Mouse (Mus musculus) heart, embryonic 10.5 days (tissue): ENCODE measurements around the gene Stx18. TPM values are rescaled to one million over a fixed set of nuclear protein-coding genes. Genes with fewer than 3 reads are reported as not detected.

Experiments used
- DNase-seq: peaks from one replicate; pipeline ENCODE4 v3.0.0-alpha.2; 2017; ENCODE audit warnings: low spot score
- H3K27ac ChIP-seq: fragments of 300-500 bp; sonication (generic); 2 replicates; pipeline ENCODE4 v1.5.1; 2016; ENCODE audit warnings: mild to moderate bottlenecking
- H3K27me3 ChIP-seq: fragments of 300-500 bp; sonication (generic); 2 replicates; pipeline ENCODE4 v1.6.1; 2016; ENCODE audit warnings: mild to moderate bottlenecking; ENCODE audit not compliant: poor library complexity, insufficient read depth, severe bottlenecking
- H3K36me3 ChIP-seq: fragments of 300-500 bp; sonication (generic); 2 replicates; pipeline ENCODE4 v1.6.1; 2016; ENCODE audit warnings: mild to moderate bottlenecking, moderate library complexity
- H3K4me1 ChIP-seq: fragments of 300-500 bp; sonication (generic); 2 replicates; pipeline ENCODE4 v1.6.1; 2016; ENCODE audit warnings: mild to moderate bottlenecking
- H3K4me3 ChIP-seq: fragments of 300-500 bp; sonication (generic); 2 replicates; pipeline ENCODE4 v1.5.1; 2016; ENCODE audit warnings: mild to moderate bottlenecking, moderate library complexity
- H3K9me3 ChIP-seq: fragments of 300-500 bp; sonication (generic); 2 replicates; pipeline ENCODE4 v1.6.1; 2016; ENCODE audit warnings: mild to moderate bottlenecking, moderate library complexity
- WGBS: fragments of 180-500 bp; shearing (Covaris S2); methylation state at CpG from one replicate; pipeline ENCODE4 v1.1.7; 2016; 5-methylcytosine and 5-hydroxymethylcytosine counted together
- polyA plus RNA-seq: library from polyadenylated mRNA; unstranded; fragments of >200 nt; fragmentation: Nextera tagmentation; extraction: Ambion mirVana; gene quantifications from 2 replicates; pipeline ENCODE4 v1.2.1, GENCODE M21; 2016

The Stx18 gene
- polyA plus RNA-seq, 1 experiment from 2014 or later = 43.0 TPM

DNA sequence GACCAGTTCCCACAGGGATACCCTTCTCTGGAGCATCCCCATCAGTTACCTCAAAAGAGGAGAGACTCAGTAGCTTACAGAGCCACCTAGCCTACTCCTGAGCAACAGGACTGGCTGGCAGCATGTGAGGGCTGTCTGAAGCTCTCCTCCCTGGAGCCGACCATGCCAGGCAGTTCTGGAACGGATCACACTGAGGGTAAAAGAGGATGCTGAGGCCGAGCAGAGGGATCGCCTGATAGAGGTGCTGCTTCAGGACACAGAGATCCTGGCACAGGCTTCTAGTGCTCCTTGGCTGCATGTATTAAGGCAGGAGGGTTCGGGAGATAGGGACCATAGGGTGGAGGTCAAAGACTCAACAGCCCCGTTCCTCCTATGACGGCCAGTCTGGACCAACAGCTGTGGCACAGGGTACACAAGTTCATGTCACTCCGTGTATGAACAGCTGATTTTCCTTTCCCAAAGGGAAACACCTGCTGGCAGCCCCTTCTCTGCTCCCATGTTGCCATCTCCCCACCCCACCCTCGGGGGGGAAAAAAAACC lies 119.0 kb downstream of the Stx18 start:
- WGBS = 69% methylated on average over 9 of the region's 9 CpGs
- H3K36me3 ChIP-seq = peaks cover 14% of the 10 kb centered on the region
- peaks cover 9% of the 10 kb centered on the region for H3K4me1 ChIP-seq
- DNase-seq = no peak
- H3K4me3 ChIP-seq = no peak overlapping the region
- H3K27me3 ChIP-seq = peaks cover 67% of the 10 kb centered on the region
- no peaks in the 10 kb centered on the region for H3K9me3 ChIP-seq
- no peak overlapping the region for H3K27ac ChIP-seq

DNA sequence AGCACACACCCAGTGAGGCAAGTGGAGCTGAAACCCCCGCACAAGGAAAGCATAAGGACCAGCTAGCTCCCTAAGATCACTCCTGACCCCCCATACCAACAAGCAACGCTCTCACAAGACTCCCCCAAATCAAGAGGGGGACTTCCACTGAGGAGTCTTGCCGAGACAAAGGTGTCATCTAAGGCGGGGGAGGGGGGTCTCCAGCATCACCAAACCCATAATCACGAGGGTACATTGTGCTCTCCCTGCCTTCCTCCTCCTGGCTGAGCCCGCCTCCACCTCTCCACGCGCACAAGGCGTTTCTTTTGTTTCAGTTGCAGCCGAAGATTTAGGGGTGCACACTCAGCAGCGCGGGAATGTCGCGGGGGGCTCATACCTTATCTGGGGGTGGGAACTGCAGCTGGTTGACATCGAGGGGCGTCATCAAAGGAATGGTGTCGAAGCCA lies 120.0 kb downstream of the Stx18 start:
- peaks cover 14% of the 10 kb centered on the region for H3K36me3 ChIP-seq
- H3K4me3 ChIP-seq = peak overlapping the region; percentile 78
- peaks cover 77% of the 10 kb centered on the region for H3K27me3 ChIP-seq
- 8% methylated on average over 17 of the region's 17 CpGs for WGBS
- DNase-seq = no peak
- H3K27ac ChIP-seq = peak overlapping the region; percentile 82
- H3K9me3 ChIP-seq = no peaks in the 10 kb centered on the region
- H3K4me1 ChIP-seq = peaks cover 9% of the 10 kb centered on the region

DNA sequence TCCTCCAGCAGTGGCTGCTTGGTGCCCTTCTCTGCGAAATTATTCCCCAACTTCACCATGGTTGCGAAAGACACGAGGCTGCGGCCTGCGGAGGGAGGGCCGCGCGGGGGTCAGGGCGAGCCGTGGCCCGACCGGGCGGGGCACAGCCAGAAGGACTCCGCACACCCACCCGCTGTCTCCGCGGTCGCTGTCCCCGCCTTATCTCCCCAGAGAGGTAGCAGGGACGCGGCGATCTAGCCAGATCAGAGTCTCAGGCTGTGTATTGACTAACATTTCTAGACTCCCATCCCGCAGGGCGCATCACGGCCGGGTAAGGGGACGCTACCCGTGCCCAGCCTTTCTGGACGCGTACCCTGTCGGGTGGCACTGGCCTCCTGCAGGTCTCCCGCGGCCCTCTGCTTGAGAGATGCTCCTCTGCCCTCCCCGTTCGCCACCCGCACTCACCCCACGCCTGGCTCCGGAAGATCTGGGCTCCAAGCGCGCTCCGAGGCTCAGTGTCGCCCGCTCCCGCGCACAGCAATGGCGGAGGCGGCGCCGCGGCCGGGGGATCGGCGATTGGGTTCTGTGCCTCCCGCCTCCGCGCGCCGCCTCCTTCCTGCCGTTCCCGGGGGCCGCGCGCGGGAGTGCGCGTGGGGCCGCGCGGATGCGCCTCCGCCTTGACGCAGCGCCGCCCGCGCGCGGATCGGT lies 120.5 kb downstream of the Stx18 start:
- peaks cover 10% of the 10 kb centered on the region for H3K36me3 ChIP-seq
- under 1% methylated on average over 78 of the region's 79 CpGs for WGBS
- peak overlapping the region; percentile 78 for H3K4me3 ChIP-seq
- H3K9me3 ChIP-seq = no peaks in the 10 kb centered on the region
- peaks cover 83% of the 10 kb centered on the region for H3K27me3 ChIP-seq
- H3K27ac ChIP-seq = peak overlapping the region; percentile 82
- DNase-seq = no peak
- peaks cover 9% of the 10 kb centered on the region for H3K4me1 ChIP-seq

- H3K4me1 ChIP-seq = peaks cover 9% of the 10 kb centered on the region
- H3K36me3 ChIP-seq = peaks cover 3% of the 10 kb centered on the region
- WGBS = 8% methylated on average over 35 of the region's 35 CpGs
- DNase-seq = no peak
- peak within 1 kb of the TSS; percentile 78 for H3K4me3 ChIP-seq
- H3K9me3 ChIP-seq = no peaks in the 10 kb centered on the region
- peak within 1 kb of the TSS; percentile 82 for H3K27ac ChIP-seq
- H3K27me3 ChIP-seq = peaks cover 90% of the 10 kb centered on the region
Observed at GRCm38 (mm10) chr5:38159634-38160413, 121.3 kb downstream of the Stx18 start, which contains the start of gene Nsg1. Gene Nsg1, minus strand, starts transcription at chr5:38159907.

- no peak overlapping the region for H3K4me3 ChIP-seq
- peaks cover 20% of the 10 kb centered on the region; the same call in 1 of the 2 replicates for H3K27me3 ChIP-seq
- no peak for DNase-seq
- H3K4me1 ChIP-seq = peaks cover 9% of the 10 kb centered on the region; the same call in 1 of the 2 replicates
- 0 out of 2 replicates have a peak, but pooled peaks cover 2% of the 10 kb centered on the region for H3K9me3 ChIP-seq
- no peak overlapping the region for H3K27ac ChIP-seq
- 77% methylated on average over 11 of the region's 11 CpGs for WGBS
- no peaks in the 10 kb centered on the region for H3K36me3 ChIP-seq
Observed at GRCm38 (mm10) chr5:38168497-38168896, 130.0 kb downstream of the Stx18 start.

DNA sequence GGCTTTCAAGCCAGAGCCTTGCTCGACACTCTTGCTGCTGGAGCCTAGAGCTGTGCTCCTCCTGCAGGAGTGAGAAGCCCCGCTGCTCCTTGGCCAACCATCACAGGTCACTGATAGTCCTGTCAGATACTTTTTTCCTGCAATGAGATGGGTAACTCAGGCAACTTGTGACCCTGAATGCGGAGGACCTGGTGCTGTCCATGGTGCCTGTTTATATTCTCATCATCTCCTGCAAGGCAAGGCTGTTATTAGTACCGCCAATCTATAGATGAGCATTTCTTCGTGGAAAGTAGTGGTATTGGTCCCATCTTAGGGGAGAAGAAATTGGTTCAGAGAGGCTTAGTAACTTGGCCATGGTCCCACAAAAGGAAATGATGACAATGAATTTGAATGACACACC lies 135.2 kb downstream of the Stx18 start:
- Histone ChIP-seq H3K9me3 (0 out of 2 replicates have a peak, but pooled peaks cover 2% of the 10 kb centered on the region), H3K27ac (no peak overlapping the region), H3K36me3 (no peaks in the 10 kb centered on the region), H3K27me3 (peaks cover 14% of the 10 kb centered on the region), H3K4me1 (no peaks in the 10 kb centered on the region), H3K4me3 (no peak overlapping the region)
- DNase-seq = no peak
- 41% methylated on average over 5 of the region's 5 CpGs for WGBS

DNA sequence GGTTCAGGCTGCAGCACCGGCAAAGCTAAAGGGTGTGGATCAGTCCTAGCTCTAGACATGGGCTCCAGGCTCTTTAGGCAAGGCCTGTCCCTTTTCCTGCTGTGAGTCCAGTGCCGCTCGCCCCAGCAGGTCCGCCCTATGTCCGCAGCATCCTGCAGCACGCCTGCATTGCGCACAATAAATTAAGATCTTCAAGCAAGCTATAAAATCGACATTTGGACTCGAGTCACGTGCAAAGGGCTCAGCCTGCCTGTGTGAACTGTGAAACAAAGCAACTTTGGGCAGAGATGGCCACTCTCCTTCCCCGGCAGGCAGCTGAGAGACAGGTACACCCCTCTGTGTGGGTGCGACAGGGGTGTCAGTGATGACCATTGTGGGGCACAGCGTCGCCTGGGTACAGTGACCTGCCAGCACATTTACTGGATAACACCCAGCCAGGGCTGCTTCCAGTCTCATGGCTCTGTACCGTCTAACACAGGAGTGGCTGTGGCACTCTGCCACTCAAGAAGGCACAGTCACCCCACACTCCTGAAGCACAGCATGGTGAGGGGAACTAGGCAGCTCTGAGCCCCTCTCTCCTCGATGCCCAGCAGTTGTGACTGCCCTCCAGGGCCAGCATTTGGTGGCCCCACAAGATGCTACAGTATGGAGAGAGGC lies 135.8 kb downstream of the Stx18 start:
- WGBS = 78% methylated on average over 16 of the region's 16 CpGs
- H3K4me3 ChIP-seq = no peak overlapping the region
- H3K27me3 ChIP-seq = peaks cover 14% of the 10 kb centered on the region
- no peak overlapping the region for H3K27ac ChIP-seq
- H3K4me1 ChIP-seq = no peaks in the 10 kb centered on the region
- H3K36me3 ChIP-seq = no peaks in the 10 kb centered on the region
- DNase-seq = no peak
- H3K9me3 ChIP-seq = 0 out of 2 replicates have a peak, but pooled peaks cover 2% of the 10 kb centered on the region

GRCm38 (mm10) chr5:38184688-38185285 lies 146.2 kb downstream of the Stx18 start:
- Histone ChIP-seq H3K27me3 (no peaks in the 10 kb centered on the region), H3K9me3 (no peaks in the 10 kb centered on the region), H3K27ac (no peak overlapping the region), H3K4me1 (no peaks in the 10 kb centered on the region), H3K4me3 (no peak overlapping the region), H3K36me3 (no peaks in the 10 kb centered on the region)
- 76% methylated on average over 6 of the region's 6 CpGs for WGBS
- no peak for DNase-seq

DNA sequence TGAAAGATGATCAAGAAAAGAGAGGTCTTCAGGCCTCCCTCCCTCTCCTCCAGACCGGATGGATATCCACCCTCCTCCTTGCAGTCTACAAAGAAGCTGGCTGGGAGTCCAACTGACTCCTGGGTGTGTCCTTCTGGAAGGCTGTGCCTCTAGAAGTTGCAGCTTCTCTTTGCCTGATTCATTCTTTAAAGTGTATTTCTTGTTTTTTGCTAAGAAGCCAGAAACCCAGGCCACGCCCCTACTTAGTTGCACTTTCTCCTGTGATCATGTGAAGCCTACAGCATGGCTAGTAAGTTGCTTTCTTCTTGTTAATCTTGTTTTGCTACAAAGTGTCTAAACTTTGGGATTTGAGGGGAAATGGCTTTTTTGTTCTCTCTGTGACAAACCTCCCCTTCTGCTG lies 148.5 kb downstream of the Stx18 start:
- Histone ChIP-seq H3K4me3 (no peak overlapping the region), H3K4me1 (no peaks in the 10 kb centered on the region), H3K36me3 (no peaks in the 10 kb centered on the region), H3K9me3 (no peaks in the 10 kb centered on the region), H3K27ac (no peak overlapping the region), H3K27me3 (no peaks in the 10 kb centered on the region)
- 77% methylated on average over 2 of the region's 2 CpGs for WGBS
- DNase-seq = no peak

Other genes starting within 250 kb of the Stx18 start
- 36.6 and 65.2 TPM in 2 replicates for gene Msx1, start 214.2 kb upstream of the Stx18 start, polyA plus RNA-seq
- gene Nsg1, start 121.2 kb downstream of the Stx18 start, polyA plus RNA-seq = 17.4 and 32.6 TPM in 2 replicates
- 9.5 and 14.7 TPM in 2 replicates for gene Zbtb49, start 181.7 kb downstream of the Stx18 start, polyA plus RNA-seq
- 71.0 and 111 TPM in 2 replicates for gene Lyar, start 181.7 kb downstream of the Stx18 start, polyA plus RNA-seq
- gene Tmem128, start 221.4 kb downstream of the Stx18 start, polyA plus RNA-seq = 48.6 and 56.7 TPM in 2 replicates
- gene Otop1, start 237.2 kb downstream of the Stx18 start, polyA plus RNA-seq = 0.06 TPM in 1 of 2 replicates, not detected in the other